Mouse (Mus musculus): Measurements from ENCODE around the gene Gm37240.

Gm37240 gene

DNA sequence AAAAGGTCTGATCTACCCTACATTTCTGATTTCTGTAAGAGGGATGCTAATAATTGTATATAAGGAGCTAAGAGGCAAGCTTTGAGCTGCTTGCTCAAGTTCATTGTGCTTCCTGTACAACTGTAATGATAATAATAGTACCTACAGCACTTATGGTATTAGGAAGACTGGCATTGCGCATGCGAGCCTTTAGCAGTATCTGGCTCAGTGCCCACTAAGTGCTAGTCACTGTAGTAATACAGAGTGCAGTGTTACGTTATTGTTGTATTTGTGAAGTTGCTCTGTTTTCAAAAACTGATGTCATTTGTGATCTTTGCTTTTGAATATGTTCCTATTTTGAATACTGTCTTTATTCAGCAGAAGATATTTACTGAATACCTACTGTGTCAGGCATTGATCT lies 1060.9 kb downstream of the Gm37240 start:
- no peak for DNase-seq (ENCODE audit: low spot score)

DNA sequence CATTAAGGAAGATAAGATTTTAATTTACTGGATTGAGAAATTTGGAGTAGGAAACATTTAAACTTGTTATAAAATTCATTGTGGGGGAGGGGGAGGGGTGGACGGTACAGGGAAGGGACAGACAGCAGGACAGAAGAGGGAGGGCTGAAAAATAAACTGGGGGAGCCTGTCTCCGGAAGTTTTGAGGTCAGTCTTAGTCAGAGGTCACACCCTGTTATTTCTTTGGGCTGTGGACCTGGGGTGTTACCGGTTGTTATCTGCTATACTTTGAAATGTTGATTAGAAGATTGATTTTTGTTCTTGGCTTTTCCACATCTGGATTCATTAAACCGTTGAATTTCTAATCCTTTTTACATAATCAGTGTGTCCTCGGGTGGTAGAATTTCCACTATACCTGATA lies 1061.3 kb downstream of the Gm37240 start:
- DNase-seq (ENCODE audit: low spot score): no peak

DNA sequence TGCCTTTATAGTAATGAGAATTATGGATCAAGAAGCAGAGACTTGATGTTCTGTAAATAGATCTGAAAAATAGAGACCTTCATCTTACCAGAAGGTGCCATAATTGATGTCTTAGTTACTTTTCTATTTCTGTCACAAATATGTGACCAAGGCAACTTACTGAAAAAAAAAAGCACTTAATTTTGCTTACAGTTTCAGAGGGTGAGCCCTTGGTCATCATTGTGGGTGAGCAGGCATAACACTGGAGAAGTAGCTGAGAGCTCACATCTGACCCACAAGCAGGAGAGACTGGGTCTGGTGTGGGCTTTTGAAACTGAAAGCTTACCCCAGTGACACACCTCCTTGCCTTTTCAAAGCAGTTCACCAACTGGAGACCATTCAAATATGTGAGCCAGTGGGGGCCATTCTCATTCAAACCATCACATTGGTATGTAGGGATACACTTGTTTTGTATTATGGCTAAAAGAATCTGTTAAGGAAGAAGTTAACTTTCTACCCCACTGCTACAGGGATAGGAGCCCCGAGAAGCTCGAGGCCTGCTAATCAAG lies 1066.6 kb downstream of the Gm37240 start:
- no peak for DNase-seq (ENCODE audit: low spot score)

DNA sequence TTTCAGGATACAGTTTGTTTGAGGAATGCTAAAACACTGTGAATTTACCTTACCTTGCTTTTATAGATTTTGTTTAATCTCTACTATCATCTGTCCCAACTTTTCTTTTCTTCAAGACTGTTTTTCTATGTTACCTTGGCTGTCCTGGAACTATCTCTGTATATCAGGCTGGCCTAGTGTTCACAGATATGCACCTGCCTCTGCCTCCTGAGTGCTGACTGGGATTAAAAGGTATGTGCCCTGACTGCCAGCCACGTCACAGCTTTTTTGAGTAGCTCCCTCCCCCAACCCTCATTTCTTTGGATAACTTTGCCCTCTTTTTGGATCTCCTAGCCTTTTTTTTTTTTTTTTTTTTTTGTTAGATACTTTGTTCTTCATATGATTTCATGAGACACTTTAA lies 1070.4 kb downstream of the Gm37240 start:
- DNase-seq (ENCODE audit: low spot score): no peak

DNA sequence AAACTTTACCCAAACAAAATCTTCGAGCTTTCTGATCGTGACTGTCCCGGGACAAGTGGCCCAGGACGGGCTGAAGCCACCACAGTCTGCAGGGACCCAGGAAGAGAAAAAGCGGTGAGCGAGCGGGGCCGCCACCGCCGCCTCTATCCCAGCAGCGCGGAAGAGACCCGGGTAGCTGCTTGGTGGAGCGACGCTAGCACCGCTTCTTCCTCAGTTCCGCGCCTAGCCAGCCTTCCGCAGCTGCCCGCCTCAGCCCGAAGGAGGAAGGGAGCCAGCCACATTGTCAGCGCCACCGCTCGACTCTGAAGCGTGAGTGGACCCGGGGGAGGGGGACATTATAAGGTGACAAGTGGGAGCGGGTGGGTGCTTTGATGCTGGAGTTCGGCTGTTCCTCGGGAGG lies 1071.9 kb downstream of the Gm37240 start:
- DNase-seq (ENCODE audit: low spot score): peak; percentile 55

DNA sequence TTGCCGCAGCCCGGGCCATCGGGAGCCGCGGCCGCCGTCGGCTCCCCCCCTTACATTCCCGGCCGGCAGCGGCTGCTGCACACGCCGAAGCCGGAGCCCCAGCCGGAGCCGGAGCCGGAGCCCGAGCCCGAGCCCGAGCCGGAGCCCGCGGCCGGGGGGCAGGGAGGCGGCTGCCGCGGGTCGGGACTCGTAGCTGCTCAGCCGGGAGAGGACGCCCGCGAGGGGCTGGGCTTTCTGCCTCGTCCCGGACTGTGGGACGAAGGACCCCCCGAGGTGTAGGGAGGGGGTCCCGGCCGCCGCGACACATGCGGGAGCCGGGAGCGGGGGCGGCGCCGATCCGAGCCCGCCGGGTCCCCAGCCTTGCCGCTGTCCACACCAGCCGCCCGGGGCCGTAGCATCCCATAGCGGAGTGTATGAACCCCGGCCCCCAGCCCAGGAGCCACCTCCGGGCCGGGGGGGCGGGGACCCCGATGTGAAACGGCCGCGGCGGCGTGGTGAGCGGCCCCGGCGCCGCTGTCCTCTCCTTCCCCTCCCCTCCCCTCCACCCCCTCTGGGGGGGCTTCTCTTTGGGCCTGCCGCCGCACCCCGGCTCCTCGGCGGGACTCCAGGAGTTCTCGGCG lies 1072.4 kb downstream of the Gm37240 start, which contains the start of gene Fbxw7:
Gene Fbxw7, plus strand, starts transcription at position 507 of the 620 bp plus-strand sequence.
- DNase-seq (ENCODE audit: low spot score): no peak

DNA sequence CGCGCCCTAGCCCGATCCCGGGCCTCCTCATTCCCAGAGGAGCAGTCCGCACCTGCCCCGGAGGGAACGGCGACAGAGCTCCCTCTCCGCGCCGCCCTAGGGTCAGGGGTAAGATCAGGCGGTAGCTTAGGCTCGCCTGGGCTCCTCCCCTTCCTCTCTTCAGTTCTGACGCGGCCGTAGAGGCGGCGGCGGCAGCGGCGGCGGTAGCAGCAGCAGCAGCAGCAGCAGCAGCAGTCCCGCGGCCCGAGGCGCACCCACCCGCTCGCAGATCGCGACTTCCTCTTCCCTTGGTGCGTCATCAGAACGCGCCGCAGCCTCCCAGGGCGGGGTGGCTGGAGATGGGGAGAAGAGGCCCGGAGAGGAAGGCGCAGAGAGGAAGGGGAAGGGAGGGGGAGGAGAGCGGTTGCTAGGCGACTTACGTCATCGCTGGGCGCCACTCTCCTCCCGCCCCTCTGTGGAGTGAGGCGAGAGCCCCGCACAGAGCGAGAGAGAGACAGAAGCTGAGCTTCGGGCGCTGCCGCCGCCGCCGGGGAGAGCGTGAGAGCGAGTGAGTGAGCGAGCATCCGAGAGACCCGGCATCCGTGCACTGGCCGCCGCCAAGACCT lies 1073.1 kb downstream of the Gm37240 start:
- peak; percentile 99 for DNase-seq (ENCODE audit: low spot score)

DNA sequence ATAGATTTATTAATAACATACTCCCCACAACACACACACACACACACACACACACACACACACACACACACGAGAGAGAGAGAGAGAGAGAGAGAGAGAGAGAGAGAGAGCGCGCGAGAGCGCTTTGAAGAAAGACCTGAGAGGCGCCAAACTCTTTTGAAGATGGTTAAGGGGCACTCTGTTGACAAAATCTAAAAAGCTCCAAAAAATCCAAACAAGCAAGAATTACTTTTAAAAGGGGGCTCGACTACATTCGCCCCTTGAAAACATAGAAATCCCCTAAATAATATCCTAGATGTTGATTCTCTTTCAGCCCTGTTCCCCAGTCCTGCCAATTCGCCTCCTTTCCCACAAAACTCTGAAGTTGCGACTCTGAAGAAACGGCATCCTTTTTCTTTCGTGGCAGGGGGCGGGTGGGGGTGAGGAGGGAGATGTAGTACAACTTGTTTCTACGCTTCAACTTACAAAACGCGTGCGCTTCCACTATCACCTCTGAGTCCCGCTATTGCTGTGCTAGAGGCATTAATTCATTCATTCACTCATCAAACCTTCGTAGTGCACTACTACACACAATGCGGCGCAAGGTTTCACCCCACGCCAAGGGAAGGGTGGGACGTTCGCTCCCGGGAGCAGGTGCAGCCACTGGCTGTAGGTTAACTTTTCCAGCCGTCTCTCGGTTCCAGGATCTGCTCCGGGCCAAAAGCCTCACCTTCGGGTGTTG lies 1073.7 kb downstream of the Gm37240 start:
- peak; percentile 10 for DNase-seq (ENCODE audit: low spot score)

DNA sequence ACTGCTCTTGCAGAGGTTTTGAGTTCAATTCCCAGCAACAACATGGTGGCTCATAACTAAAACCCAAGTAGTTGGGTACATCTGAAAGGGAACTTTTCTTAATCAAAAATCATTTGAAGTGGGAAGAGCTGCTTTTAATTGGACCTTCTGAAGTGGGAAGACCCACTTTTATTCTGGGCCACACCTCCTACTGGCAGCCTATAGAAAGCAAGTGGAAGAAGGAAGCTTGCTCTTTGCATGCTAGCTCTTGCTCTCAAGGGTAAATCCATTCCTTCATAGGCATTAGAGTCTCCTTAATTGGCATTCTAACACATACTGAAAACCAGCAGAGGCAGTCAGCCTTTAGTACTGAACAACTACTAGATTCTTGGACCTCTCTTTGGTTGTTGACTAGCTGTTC lies 1076.5 kb downstream of the Gm37240 start:
- DNase-seq (ENCODE audit: low spot score): no peak

DNA sequence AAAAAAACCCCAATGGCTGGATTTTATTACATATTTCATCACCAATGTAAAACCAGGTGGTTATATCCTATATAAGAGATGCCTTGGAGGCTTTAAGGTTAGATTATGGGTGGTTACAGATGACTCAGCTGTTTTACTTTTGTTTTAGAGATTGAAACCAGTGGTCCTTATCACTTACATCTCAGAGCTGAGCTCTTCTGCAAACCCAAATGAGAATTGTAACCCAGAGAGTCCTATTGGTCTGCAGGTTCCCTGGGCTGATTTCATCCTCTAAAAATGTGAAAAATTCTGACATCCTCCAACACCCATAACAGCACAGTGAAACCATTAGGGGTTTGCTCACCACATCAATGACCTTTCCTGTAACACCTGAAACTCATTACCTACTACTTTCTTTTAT lies 1078.4 kb downstream of the Gm37240 start:
- DNase-seq (ENCODE audit: low spot score): no peak

DNA sequence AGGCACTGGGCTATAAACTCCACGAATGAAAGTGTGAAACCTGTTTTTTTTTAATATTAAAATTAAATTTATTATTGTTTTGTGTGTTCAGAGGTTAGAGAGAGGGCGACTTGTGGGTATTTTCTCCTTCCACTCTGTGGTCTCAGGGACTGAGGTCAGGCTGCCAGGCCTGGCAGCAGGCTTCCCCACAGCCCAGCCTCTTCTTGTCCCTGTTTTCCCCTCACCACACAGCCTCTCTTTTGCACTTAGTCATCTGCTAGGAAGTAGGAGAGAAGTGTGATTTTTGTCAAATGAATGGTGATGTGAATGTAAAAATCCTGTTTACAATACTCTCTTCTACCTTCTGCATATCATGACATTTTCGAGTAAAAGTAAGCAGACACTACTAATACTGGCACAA lies 1079.5 kb downstream of the Gm37240 start:
- no peak for DNase-seq (ENCODE audit: low spot score)

DNA sequence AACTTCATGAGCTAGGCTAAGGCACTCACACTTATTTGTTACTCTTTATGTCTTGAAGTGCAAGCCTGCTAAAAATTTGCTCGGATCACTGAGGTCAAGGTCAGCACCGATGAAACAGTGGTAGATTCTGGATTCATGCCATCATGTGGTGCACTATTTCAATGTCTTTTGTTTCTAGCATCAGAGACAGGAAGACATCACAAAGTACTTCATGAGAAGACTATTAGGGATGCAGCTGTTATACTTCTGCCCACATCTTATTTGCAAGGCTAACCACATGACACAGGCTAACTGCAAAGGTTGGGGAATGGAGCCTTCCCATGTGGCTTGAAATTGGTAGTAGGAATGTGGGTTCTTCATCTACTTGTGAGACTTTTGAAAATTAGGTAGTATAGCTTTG lies 1081.1 kb downstream of the Gm37240 start:
- DNase-seq (ENCODE audit: low spot score): no peak

DNA sequence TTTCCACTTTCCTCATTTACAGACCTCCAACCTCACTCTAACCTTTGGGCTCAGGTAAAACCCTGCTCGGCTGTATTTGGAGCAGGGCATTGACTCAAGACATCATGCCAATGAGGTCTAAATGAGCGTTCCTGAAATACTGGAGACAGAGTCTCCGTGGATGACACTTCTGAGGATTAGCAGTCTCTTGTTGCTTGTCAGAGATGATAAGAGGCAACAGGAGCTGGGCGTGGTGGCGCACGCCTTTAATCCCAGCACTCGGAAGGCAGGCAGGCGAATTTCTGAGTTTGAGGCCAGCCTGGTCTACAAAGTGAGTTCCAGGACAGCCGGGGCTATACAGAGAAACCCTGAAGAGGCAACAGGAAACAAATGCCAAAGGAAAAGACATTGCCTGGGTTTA lies 1083.3 kb downstream of the Gm37240 start:
- no peak for DNase-seq (ENCODE audit: low spot score)

DNA sequence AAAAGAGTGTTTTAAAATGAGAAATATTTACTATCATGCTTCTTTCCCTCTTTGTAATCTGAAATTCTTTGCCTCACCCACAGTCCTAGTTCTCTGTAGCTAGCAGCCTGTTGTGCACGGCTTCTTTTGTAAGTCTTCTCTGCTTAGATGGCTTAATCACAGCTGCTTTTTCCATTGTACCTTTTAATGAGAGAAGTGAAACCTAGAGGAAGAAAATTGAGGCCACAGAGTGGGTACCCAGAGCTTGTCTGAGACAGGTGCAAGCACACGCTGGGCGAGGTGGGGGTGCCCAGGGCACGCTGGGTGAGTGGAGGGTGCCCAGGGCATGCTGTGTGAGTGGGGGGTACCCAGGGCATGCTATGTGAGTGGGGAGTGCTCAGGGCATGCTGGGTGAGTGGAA lies 1099.4 kb downstream of the Gm37240 start:
- DNase-seq (ENCODE audit: low spot score): no peak

DNA sequence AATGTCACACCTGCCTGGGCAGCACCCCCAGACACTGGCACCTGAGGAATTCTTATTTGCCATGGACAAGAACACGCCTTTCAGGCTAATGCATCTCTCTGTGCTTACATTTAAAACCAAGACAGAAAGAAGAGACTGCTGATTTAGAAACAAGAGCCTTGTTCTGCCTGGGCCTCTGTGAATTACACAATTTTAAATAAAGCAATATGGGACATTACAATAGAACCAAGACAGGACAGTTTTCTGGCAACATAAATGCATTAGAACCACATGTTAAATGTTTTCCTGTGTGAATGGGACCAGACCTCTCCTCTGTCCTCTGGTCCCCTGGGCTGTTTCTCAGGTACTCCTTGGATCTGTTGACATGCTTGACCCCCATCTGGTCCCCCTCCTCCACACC lies 1111.2 kb downstream of the Gm37240 start:
- DNase-seq (ENCODE audit: low spot score): no peak

DNA sequence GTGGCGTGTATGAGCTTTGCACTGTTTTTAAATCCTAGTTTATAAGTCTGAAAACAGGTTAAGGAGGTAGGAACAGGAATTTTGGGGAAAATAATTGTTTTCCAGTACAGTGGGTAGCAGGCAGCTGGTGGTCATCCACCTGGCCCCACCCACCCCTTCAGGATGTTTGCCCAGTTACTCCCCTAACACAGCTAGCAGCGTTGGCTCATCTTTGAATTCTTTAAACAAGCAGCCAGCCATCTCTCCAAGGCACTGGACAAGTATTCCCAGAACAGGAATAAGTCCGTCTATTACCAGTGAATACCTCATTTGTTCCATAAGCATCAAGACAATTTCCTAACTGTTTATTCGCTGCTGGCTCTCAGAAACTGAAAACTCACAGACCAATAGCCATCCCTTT lies 1111.7 kb downstream of the Gm37240 start:
- DNase-seq (ENCODE audit: low spot score): no peak

DNA sequence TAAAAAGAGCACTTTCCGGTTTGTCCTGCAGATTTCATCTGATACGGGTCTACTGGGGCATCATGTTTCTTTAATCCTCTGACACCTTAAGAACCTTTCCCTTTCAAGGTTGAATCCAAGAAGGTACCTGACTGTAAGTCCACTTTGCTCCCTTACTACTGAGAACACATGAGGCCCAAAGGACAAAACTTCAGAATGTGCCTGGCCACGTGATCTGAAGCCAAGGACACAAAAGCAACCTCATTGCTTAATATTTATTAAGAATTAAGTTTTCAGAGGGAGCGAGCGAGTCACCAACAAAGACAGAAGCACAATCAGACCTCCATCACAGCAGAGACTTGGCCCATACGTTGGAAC lies 1112.3 kb downstream of the Gm37240 start:
- no peak for DNase-seq (ENCODE audit: low spot score)

DNA sequence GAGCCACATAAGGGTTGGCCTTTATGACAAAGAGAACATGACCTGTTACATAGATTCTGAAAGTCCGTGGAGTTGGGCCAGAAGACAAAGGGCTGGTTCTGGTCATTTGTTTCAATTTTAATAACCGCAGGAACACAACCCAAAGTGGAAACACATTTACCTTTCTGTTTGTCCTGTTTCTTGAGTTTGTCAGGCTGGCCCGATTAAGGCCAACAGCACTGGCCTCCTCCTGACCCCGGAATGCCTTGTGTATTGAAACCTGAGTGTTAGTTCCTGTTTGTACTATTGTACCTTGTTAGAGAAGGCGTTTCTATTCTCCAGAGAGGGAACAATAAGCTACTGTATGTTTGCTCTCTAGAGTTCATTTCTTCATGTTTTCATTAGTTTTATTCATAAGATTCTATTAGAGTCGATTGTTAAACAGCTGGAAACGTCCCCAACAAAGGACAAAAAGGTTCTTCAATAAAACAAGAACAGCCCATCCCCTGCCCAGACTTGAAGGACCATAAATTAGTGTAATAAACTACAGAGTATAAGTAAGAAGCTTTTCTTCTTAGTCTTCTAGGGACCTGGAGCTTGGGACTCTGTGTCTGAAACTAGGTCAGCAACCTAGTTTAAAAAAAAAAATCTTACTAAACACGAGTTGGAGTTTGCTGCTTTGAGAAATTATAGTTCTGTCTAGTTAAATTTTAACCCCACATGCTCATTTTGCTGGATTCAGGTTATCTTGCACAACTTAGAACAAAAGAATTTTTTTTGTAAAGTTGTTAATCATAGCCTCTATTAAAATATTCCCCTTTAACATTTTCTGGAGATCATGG lies 1112.9 kb downstream of the Gm37240 start:
- no peak for DNase-seq (ENCODE audit: low spot score)

DNA sequence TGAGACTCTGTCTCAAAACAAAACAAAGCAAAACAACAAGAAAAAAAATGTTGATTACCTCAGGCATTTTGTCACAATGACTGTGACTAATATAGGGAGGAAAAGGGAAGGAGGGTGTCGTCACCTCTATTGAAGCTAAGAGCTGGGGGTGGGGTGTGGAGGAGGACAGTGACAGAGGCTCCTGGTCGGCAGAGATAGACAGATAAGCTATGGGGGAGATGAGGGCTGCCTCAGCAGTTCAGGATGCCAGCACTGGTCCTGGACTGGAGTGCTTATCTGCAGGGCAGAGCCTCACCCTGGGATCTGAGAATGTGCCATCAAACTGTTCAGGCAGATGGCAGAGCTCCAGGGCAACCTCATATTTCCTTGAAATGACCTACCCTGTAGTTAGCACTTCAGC lies 1115.3 kb downstream of the Gm37240 start:
- no peak for DNase-seq (ENCODE audit: low spot score)

DNA sequence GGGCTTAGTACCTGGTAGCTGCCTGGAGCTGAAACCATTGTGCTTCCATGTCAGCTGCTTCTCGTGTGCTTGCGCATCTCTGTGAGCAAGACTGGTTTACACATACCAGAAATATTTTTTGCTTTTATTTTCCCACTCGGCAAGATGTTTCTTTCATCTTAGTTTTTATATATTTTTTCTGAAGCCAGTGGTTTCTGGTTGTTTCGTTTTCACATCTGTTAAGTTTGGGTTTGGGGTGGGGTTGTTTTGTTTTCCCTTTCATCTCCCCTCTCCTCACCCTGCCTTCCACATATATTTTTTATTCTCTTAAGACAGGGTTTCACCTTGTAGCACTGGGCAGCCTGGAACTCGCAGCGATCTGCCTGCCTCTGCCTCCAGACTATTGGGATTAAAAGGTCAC lies 1116.8 kb downstream of the Gm37240 start:
- DNase-seq (ENCODE audit: low spot score): no peak

DNA sequence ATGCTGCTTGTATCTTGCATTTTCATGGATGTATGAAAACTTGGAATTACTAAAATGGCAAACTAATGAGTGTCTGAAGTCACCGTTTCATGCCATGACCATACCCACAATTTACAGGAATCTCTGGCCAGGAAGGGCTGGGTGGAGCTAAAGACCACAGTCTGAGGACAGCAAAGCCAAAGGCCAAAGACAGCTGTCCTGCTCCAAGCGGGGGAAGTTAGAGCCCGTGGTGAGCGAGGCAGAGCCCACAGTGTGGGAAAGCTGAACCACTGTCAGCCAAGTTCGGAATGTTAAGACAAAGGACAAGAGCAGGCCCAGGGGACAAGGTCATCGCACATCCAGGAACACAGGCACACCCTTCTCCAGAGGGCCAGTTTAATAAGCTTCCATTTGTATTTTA lies 1117.9 kb downstream of the Gm37240 start:
- DNase-seq (ENCODE audit: low spot score): no peak

DNA sequence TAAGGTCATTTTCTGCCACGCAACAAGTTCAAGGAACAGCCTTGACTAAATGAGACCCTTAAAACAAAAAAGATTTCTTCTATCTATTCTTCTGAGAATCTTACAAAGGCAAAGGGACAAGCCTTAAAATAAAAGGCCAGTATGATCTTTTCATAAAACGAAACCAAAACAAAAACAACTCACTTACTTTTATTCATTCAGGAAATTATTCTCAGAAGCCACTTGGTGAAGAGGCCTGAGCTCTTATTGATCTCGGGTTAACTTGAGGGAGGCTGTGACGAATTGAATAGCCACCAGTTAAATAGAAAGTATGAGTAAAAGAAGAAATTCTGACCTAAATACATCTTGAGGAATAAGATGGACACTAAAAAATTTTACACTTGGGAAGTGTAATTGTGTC lies 1118.4 kb downstream of the Gm37240 start:
- DNase-seq (ENCODE audit: low spot score): no peak

DNA sequence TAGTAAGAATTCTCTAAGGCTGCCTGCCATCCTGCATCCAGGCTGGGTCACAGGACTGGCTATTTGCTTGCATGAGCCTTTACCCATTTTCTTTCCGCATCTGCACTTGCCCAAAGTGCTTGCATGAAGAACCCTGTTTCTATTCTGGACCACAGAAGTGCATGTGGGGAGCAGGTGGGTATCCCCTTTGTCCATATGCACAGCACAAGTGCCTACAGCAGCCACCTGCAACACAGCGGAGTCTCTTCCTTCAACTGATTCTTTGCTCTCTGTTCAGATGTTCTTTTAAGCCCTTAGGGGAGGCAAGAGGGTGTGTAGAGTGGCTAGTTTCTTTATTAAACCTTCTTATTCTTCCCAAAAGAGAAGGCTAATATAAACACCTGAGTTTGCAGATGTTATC lies 1133.5 kb downstream of the Gm37240 start:
- DNase-seq (ENCODE audit: low spot score): no peak

All from retina, embryonic 14.5 days (tissue).